Mouse (Mus musculus) intestine, embryonic 15.5 days (tissue): Measurements from ENCODE around the gene Moxd1. TPM values are rescaled to one million over a fixed set of nuclear protein-coding genes. Genes with fewer than 3 reads are reported as not detected.
A peak's percentile ranks its signal among the peaks of the same experiment; 100 is the strongest.

Experiments
- ATAC-seq: fragments of 200-750 bp; cut with Nextera tagmentation; 2 replicates; pipeline ENCODE4 v1.8.0; 2017; ENCODE audit warnings: moderate TSS enrichment, moderate library complexity
- H3K27ac ChIP-seq: fragments of 300-500 bp; sonication (generic); 2 replicates; pipeline ENCODE4 v1.5.1; 2015; ENCODE audit warnings: mild to moderate bottlenecking, inconsistent platforms
- H3K27me3 ChIP-seq: fragments of 300-500 bp; sonication (generic); replicated peaks from 2 replicates; pipeline ENCODE4 v1.6.1; 2015; ENCODE audit warnings: inconsistent platforms
- H3K36me3 ChIP-seq: fragments of 300-500 bp; sonication (generic); 2 replicates; pipeline ENCODE4 v1.6.1; 2015; ENCODE audit warnings: inconsistent platforms
- H3K4me1 ChIP-seq: fragments of 300-500 bp; sonication (generic); replicated peaks from 2 replicates; pipeline ENCODE4 v1.6.1; 2015; ENCODE audit warnings: inconsistent platforms
- H3K4me2 ChIP-seq: fragments of 300-500 bp; sonication (generic); replicated peaks from 2 replicates; pipeline ENCODE4 v1.6.1; 2015; ENCODE audit warnings: mild to moderate bottlenecking, inconsistent platforms
- H3K4me3 ChIP-seq: fragments of 300-500 bp; sonication (generic); replicated peaks from 2 replicates; pipeline ENCODE4 v1.5.1; 2015; ENCODE audit warnings: inconsistent platforms
- H3K9ac ChIP-seq: fragments of 300-500 bp; sonication (generic); 2 replicates; pipeline ENCODE4 v1.6.1; 2015; ENCODE audit warnings: inconsistent platforms
- H3K9me3 ChIP-seq: fragments of 300-500 bp; sonication (generic); 2 replicates; pipeline ENCODE4 v1.6.1; 2016; ENCODE audit warnings: inconsistent platforms
- WGBS: fragments of 180-500 bp; shearing (Covaris S2); methylation state at CpG from one replicate; pipeline ENCODE4 v1.1.7; 2015; 5-methylcytosine and 5-hydroxymethylcytosine counted together
- polyA plus RNA-seq: library from polyadenylated mRNA; unstranded; fragments of >200 nt; fragmentation: Nextera tagmentation; extraction: Ambion mirVana; gene quantifications from 2 replicates; pipeline ENCODE4 v1.2.1, GENCODE M21; 2015

The Moxd1 gene
- 14.2 and 14.7 TPM in 2 replicates for polyA plus RNA-seq

DNA sequence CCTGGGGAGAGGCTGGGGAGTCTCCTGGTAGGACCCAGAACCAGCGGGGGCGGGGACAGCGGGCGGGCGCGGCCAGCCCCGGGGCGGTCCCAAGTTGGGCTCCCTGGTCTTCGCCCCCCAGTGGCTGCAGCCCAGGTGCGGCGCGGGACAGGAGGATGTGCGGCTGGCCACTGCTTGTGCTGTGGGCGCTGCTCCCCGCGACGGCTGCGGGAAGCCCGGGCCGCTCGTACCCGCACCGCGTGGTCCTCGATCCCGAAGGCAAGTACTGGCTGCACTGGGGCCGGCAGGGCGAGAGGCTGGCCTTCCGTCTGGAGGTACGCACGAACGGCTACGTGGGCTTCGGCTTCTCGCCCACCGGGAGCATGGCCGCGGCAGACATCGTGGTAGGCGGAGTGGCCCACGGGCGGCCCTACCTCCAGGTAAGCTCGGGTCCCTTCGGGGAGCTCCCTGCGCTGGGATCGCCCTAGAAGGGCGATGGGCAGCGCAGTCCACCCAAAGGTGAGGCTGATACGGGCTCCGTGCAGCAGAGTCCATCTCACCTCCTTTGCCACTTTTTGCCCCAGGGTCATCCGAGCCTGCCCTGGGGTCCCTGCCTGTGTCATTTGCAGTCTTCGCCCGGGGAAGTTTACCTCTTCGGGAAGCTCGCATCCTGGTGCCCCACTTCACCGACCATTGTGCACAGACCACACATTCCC lies at the start of gene Moxd1:
Gene Moxd1 (plus strand): TSS at position 69 of the 695 bp plus-strand sequence.
- peak; percentile 89 for ATAC-seq

DNA sequence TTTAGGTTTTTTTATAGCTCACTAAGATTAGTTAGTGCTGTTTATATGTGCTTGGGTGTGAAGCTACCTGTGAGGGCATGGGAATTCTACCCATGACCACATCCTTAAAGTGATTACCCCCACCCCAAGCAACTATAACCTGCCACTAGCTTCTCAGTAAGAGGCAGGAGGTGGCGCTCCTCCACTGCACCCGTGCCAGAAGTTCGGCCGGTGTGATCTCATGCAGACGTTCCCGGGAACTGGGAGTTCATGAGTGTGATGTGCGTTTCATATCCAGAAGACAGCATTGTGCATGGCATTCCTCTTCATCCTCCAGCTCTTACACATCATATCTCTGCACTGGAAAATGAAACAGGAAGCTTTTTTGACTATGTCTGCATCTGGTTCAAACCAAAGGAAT lies 32.9 kb upstream of the Moxd1 start:
- H3K27ac ChIP-seq = no peak overlapping the region
- no peaks in the 10 kb centered on the region for H3K4me1 ChIP-seq
- 48% methylated on average over 7 of the region's 7 CpGs for WGBS
- H3K9ac ChIP-seq = no peak overlapping the region
- no peaks in the 10 kb centered on the region for H3K36me3 ChIP-seq
- H3K27me3 ChIP-seq = no peaks in the 10 kb centered on the region
- ATAC-seq = no peak
- no peak overlapping the region for H3K4me2 ChIP-seq
- H3K4me3 ChIP-seq = no peak overlapping the region
- H3K9me3 ChIP-seq = no peaks in the 10 kb centered on the region

More for the DNA sequence above, at the start of gene Moxd1:
- peak within 1 kb of the TSS; percentile 50 for H3K9ac ChIP-seq
- no peaks in the 10 kb centered on the region for H3K9me3 ChIP-seq
- peaks cover 4% of the 10 kb centered on the region for H3K4me1 ChIP-seq
- peak within 1 kb of the TSS; percentile 56 for H3K4me3 ChIP-seq
- no peaks in the 10 kb centered on the region for H3K36me3 ChIP-seq
- peaks cover 11% of the 10 kb centered on the region; the same call in 1 of the 2 replicates for H3K27me3 ChIP-seq
- WGBS = 2% methylated on average over 56 of the region's 56 CpGs
- no peak within 1 kb of the TSS for H3K27ac ChIP-seq
- H3K4me2 ChIP-seq = peak within 1 kb of the TSS; percentile 99

DNA sequence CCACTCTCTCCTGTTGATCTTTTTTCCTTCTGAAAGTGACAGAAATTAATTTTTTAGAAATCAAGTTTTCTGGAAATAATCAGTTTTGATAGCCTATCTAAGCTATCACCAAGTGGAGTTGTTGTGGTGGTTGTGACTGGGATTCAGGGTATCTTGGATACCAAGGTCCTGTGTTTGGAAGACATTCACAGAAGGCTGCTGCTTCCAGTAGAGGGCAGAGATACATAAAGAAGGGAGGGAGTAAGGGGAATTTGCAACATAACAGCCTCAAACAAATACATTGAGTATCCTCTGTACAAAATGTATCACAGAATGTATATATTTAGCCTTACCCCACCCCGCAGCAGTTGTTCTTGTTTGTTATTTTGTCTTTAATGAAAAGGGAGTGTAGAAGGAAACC lies 31.3 kb upstream of the Moxd1 start:
- Histone ChIP-seq H3K27me3 (no peaks in the 10 kb centered on the region), H3K9me3 (no peaks in the 10 kb centered on the region), H3K9ac (no peak overlapping the region), H3K4me1 (no peaks in the 10 kb centered on the region), H3K27ac (no peak overlapping the region), H3K4me2 (no peak overlapping the region), H3K36me3 (no peaks in the 10 kb centered on the region), H3K4me3 (no peak overlapping the region)
- ATAC-seq = no peak
- WGBS = 64% methylated on average over 1 of the region's 1 CpGs

DNA sequence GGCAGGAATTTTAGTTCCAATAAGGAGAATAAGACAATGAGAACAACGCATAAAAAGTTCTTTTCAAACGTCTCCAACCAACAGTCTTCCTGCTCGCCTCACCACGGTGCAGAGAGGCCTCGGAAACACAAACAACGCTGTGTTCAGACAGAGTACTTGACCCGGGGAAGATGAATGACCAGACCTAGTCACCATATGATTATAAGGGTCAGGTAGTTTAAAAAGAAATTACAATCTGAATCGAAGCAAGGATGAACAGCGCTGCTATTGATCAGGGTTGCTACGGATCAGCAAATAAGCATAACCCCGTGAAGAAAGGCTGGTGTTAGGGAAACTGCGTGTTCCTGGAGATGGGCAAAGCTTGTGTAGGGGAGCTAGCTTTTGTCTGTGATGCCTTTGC lies 24.0 kb upstream of the Moxd1 start:
- H3K4me1 ChIP-seq = no peaks in the 10 kb centered on the region
- H3K27ac ChIP-seq = no peak overlapping the region
- H3K36me3 ChIP-seq = no peaks in the 10 kb centered on the region
- no peaks in the 10 kb centered on the region for H3K27me3 ChIP-seq
- H3K9me3 ChIP-seq = no peaks in the 10 kb centered on the region
- H3K4me2 ChIP-seq = no peak overlapping the region
- no peak for ATAC-seq
- WGBS = 63% methylated on average over 12 of the region's 12 CpGs
- H3K9ac ChIP-seq = no peak overlapping the region
- H3K4me3 ChIP-seq = no peak overlapping the region

DNA sequence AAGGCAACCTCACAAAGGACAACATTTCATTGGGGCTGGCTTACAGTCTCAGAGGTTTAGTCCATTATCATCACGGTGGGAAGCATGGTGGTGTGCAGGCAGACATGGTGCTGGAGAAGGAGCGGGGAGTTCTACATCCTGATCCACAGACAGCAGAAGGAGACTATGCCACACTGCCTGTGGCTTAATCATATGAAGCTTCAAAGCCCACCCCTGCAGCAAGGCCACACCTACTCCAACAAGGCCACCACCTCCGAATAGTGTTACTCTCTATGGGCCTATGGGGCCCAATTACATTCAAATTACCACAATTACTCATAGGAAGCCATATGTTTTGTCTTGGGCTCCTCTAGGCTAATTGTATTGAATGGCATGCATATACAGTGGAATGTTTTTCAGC lies 23.2 kb upstream of the Moxd1 start:
- H3K9ac ChIP-seq = no peak overlapping the region
- H3K36me3 ChIP-seq = no peaks in the 10 kb centered on the region
- no peaks in the 10 kb centered on the region for H3K9me3 ChIP-seq
- no peak overlapping the region for H3K4me2 ChIP-seq
- H3K4me3 ChIP-seq = no peak overlapping the region
- no peak for ATAC-seq
- no peaks in the 10 kb centered on the region for H3K27me3 ChIP-seq
- 92% methylated on average over 3 of the region's 3 CpGs for WGBS
- H3K4me1 ChIP-seq = no peaks in the 10 kb centered on the region
- no peak overlapping the region for H3K27ac ChIP-seq

DNA sequence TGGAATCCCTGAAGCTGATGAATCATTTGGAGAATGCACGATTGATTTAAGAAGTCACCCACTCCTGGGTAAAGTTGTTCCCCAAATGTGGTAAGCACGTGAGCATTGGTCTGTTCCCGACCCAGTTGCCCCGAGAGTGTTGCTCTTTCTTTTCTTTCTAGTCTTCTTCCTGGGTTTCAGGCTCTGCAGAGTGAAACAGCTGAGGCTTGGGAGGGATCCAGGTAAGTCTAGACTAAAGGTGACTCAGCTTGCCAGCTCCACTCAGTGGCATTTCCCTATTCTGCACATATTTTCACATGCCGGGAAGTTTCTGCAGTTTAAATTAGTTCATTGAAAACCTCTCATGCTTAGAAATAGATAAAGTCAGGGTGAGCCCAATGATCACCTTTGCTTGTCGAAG lies 13.2 kb upstream of the Moxd1 start:
- WGBS = 80% methylated on average over 6 of the region's 6 CpGs
- no peaks in the 10 kb centered on the region for H3K36me3 ChIP-seq
- no peak overlapping the region for H3K27ac ChIP-seq
- H3K27me3 ChIP-seq = no peaks in the 10 kb centered on the region
- no peak overlapping the region for H3K4me3 ChIP-seq
- H3K4me1 ChIP-seq = no peaks in the 10 kb centered on the region
- no peak overlapping the region for H3K4me2 ChIP-seq
- no peak overlapping the region for H3K9ac ChIP-seq
- H3K9me3 ChIP-seq = no peaks in the 10 kb centered on the region
- no peak for ATAC-seq

DNA sequence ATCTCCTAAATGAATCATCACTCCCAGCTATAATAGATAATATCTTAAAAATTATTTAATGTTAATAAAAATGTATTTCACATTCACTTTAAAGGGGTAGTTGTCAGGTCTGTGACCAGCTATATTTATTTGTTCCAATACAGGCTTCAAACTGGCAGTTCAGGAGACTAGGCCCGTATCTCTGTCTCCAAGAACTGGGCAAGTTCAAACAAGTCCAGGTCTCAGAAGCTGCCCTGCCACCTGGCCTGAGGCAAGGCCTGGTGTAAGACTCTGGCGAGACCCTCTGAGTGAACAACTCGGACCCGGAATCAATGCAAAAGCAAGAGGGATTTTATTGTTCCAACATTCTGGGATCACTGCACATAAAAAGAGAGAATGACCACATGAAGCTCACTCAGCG lies 10.0 kb upstream of the Moxd1 start:
- ATAC-seq = no peak
- no peak overlapping the region for H3K4me2 ChIP-seq
- no peak overlapping the region for H3K9ac ChIP-seq
- H3K36me3 ChIP-seq = no peaks in the 10 kb centered on the region
- H3K27ac ChIP-seq = no peak overlapping the region
- H3K4me3 ChIP-seq = no peak overlapping the region
- WGBS = 90% methylated on average over 5 of the region's 5 CpGs
- H3K9me3 ChIP-seq = no peaks in the 10 kb centered on the region
- no peaks in the 10 kb centered on the region for H3K27me3 ChIP-seq
- H3K4me1 ChIP-seq = peaks cover 9% of the 10 kb centered on the region; the same call in 1 of the 2 replicates

DNA sequence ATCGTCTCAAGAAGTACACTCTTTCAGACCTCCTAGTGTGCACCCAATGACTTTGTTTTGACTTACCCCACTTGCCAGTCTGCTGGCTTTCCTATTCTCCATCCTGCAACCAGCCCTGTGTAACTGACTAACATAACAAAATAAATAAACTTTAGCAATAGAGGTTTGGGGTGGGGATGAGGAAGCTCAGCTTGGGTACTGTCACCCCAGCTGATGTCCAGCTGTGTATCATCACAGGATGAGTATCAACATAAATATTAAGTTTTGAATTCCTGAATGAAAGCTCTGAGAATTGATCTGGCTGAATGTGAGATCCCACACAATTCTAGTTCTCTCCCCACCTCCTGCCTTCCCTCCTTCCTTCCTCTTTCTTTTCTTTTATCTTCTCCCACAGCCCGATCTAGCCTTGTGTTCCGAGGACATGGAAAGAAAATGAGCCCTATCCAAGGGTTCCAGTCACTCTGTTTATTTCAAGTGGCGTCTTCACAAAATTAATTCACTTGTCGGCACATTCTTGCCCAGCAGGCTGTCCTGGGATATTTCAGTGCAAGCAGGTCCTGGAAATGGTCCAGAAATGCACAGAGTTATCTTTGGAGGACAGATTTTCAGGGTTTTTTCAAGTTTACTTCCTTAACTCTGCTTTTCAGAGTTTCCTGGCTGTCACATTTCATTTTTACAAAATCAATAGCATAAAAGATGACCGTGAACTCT lies 5.6 kb upstream of the Moxd1 start:
- 0 out of 2 replicates have a peak overlapping the region, but pooled peaks have one; percentile 2 for H3K27ac ChIP-seq

DNA sequence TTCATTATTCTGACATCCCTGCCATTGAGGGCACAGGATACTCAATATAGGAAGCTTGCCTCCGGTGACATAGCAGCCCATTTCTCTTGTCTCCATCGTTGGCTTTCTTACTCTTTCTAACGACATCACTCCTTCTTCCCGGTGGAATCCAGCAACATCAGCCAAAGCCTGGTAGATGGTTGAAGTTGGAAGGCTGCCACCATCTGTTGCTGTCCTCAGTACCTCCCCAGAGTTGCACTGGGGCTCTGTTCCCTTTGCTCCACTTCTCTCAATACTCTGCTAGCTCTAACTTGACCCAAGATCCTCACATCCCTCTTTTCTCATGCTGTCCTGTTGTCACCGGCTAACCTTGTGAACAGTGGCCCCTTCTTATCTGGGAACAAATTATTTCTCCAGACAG lies 2.4 kb upstream of the Moxd1 start:
- no peaks in the 10 kb centered on the region for H3K36me3 ChIP-seq
- peaks cover 13% of the 10 kb centered on the region for H3K4me1 ChIP-seq
- no peaks in the 10 kb centered on the region for H3K9me3 ChIP-seq
- no peak for ATAC-seq
- H3K4me2 ChIP-seq = no peak overlapping the region
- H3K4me3 ChIP-seq = no peak overlapping the region
- H3K9ac ChIP-seq = no peak overlapping the region
- no peak overlapping the region for H3K27ac ChIP-seq
- WGBS = 68% methylated on average over 5 of the region's 5 CpGs
- H3K27me3 ChIP-seq = peaks cover 11% of the 10 kb centered on the region; the same call in 1 of the 2 replicates

More for the DNA sequence above, 5.6 kb upstream of the Moxd1 start:
- Histone ChIP-seq H3K9ac (no peak overlapping the region), H3K4me3 (no peak overlapping the region), H3K36me3 (no peaks in the 10 kb centered on the region), H3K9me3 (no peaks in the 10 kb centered on the region), H3K27me3 (0 out of 2 replicates have a peak, but pooled peaks cover 2% of the 10 kb centered on the region), H3K4me2 (peak overlapping the region; percentile 7; the same call in 1 of the 2 replicates), H3K4me1 (peaks cover 9% of the 10 kb centered on the region; the same call in 1 of the 2 replicates)
- ATAC-seq = peak; percentile 31; the same call in 1 of the 2 replicates
- WGBS = 34% methylated on average over 6 of the region's 6 CpGs

DNA sequence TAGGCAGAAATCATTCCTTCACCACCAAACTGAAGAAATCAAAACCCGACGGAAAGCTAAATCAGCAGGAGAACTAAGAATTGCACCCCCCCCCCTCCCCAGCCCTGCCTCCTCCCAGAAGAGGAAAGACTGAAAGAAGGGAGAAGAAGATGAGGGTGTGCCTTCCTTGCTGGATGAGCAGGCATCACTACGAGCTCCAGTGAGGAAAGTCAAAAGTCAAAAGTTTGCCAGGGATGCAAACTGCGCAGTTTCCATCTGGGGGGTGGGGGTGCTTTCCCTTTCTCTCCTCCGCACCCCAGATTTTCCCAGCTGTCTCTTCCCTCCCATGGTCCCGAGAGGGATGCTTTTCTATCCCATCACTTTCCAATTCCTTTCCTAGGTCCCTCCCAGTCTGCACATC lies 406 bp upstream of the Moxd1 start:
- peaks cover 8% of the 10 kb centered on the region for H3K4me1 ChIP-seq
- 21% methylated on average over 6 of the region's 6 CpGs for WGBS
- H3K9ac ChIP-seq = no peak overlapping the region; the same call in 1 of the 2 replicates
- peaks cover 11% of the 10 kb centered on the region; the same call in 1 of the 2 replicates for H3K27me3 ChIP-seq
- peak; percentile 8; the same call in 1 of the 2 replicates for ATAC-seq
- H3K9me3 ChIP-seq = no peaks in the 10 kb centered on the region
- H3K27ac ChIP-seq = no peak overlapping the region
- H3K4me2 ChIP-seq = peak overlapping the region; percentile 99
- H3K4me3 ChIP-seq = peak overlapping the region; percentile 56
- H3K36me3 ChIP-seq = no peaks in the 10 kb centered on the region

DNA sequence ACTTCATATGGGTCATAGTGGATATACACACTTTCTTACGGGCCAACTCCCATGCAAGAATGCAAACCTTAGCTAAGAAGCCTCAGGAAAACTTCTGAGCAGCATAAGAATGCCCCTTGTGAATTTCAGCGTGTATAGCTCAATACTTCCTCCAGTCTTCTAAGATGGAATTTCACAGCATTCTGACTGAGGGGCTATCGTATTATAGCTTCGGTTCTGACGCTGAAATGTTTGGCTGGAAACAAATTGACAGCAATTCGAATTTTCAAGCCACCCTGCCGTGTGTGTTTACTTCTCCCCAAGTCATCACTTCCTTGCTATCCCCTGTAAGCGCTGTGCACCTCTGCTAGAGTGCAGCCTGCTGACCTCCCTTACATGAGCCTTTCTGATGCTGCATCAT lies 1.3 kb downstream of the Moxd1 start:
- Histone ChIP-seq H3K27me3 (peaks cover 11% of the 10 kb centered on the region; the same call in 1 of the 2 replicates), H3K4me1 (peaks cover 4% of the 10 kb centered on the region), H3K9me3 (no peaks in the 10 kb centered on the region), H3K27ac (no peak overlapping the region), H3K36me3 (no peaks in the 10 kb centered on the region), H3K4me2 (peak overlapping the region; percentile 99; the same call in 1 of the 2 replicates), H3K4me3 (no peak overlapping the region), H3K9ac (no peak overlapping the region)
- WGBS = 45% methylated on average over 8 of the region's 8 CpGs
- no peak for ATAC-seq

DNA sequence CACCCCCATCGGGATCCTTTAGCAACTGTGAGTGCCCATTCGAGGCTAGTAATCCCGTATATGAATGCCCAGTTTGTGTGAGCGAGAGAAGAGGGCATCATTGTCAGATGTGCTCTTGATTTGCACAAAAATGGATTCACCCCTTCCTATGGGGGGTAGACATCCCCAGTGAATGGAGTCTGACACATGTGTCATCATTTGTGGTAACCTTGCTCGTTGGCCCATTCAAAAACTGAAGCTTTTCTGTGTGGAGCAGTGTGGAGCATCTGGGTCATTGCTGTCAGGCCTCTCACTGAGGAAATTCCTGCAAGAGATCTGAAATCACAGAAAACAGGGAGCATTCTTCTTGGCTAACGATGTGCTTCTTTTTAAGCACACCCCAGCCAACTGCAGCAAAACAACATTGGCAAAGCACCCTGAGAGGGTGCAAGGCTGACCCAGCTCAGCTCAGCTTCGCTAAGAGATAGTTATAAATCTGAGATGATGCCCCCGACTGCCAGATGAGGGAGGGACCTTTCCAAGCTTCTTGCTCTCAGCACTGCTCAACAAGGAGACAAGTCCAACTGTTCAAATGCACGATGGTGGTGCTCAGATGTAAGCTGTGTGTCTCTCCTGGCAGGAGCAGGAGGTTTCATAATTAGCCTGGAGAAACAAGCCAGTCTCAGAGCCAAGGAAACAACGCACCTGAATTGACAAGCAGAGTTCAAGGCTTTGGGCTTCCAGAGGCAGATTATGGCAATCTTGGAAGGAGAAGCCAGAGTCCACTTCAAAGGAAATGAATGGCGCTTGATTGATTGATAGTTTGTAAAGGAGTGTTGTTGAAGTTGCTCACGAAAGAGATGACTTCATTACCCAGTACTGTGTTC lies 5.2 kb downstream of the Moxd1 start:
- no peak for ATAC-seq
- no peak overlapping the region for H3K9ac ChIP-seq
- H3K4me2 ChIP-seq = no peak overlapping the region
- H3K36me3 ChIP-seq = no peaks in the 10 kb centered on the region
- H3K9me3 ChIP-seq = no peaks in the 10 kb centered on the region
- 55% methylated on average over 12 of the region's 12 CpGs for WGBS
- H3K27ac ChIP-seq = no peak overlapping the region
- H3K4me3 ChIP-seq = no peak overlapping the region
- H3K4me1 ChIP-seq = peaks cover 4% of the 10 kb centered on the region
- H3K27me3 ChIP-seq = peaks cover 7% of the 10 kb centered on the region; the same call in 1 of the 2 replicates
